Mouse (Mus musculus) testis, adult 2 months (tissue): ENCODE data around the gene Trio.

ENCODE experiments used
- CTCF ChIP-seq: fragments of 200-500 bp; IDR thresholded peaks from 2 replicates; pipeline ENCODE4 v1.5.1; 2012; ENCODE audit warnings: low read depth, mild to moderate bottlenecking, inconsistent platforms, low read length, moderate library complexity; ENCODE audit not compliant: control insufficient read depth, insufficient read depth, insufficient replicate concordance
- POLR2A ChIP-seq: fragments of 200-500 bp; IDR thresholded peaks from 2 replicates; pipeline ENCODE4 v1.6.1; 2012; ENCODE audit warnings: low read depth, mild to moderate bottlenecking, inconsistent platforms, low read length, moderate library complexity; ENCODE audit not compliant: control insufficient read depth

DNA sequence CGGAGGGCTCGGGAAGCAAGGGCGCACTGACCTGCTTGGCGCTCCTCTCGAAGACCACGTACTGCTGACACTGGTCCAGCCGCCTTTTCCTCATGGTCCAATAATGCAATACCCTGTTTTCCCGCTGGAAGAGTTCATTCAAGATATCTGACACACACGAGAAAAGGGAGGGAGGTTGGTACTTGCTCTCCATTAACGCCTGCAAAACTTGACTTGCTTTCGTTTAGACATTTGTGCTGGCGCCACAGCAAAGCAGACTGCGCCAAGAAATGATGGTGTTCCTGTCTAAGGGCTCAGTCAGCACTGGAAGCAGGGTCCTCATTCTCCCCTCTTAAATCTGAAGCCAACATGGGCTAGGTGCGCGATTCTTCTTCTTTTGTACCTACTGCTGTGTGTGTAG, 184.0 kb downstream of the Trio start:
- no peak for TF ChIP-seq POLR2A
- TF ChIP-seq CTCF: no peak
